Mouse (Mus musculus) 3134 (cell line): ENCODE measurements around the gene Wnk1.

Experiments
- DNase-seq: peaks from one replicate; pipeline ENCODE4 v3.0.0-alpha.2; 2011; ENCODE audit warnings: low spot score; ENCODE audit not compliant: insufficient read length; ENCODE audit errors: extremely low read depth

Wnk1 gene

DNA sequence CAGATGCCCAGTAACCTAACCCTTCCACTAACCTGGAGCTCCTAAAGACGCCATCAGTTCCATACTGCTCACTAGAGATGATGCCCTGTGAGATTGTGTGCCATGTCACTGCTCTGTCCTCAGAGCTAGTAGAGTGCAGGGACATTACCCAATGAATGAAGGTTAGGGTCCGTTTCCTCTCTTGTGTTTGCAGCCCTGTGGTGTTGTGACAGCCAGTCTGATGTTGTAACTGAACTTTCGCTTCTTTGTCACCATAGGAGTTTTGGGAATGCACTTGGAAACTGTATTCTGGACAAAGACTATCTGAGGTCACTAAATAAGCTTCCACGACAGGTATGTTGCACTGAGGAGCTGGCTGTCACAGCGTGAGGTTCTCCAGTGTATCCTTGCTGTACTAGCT is 122.8 kb downstream of the Wnk1 start:
- no peak for DNase-seq

DNA sequence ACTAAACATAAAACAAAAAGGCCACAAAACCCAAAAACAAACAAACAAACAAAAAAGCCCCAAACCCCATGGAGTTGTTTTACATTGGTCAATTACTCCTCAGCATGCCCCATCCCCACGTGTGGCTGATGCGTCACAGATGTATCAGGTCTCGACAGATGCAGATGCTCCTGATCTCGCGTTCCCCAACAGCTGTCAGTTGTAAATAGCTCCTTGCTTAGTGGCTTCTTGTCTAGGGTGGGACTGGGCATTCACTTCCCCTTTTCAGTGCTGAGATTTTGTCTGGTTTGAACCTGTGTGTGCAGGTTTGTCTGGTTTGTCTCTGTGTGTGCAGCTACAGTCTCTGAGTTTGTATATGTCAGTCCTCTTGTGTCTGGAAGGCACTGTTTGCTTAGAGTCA is 126.4 kb downstream of the Wnk1 start:
- no peak for DNase-seq

- DNase-seq = no peak
Measured at GRCm38 (mm10) chr6:119905461-119905860, 133.0 kb downstream of the Wnk1 start.

DNA sequence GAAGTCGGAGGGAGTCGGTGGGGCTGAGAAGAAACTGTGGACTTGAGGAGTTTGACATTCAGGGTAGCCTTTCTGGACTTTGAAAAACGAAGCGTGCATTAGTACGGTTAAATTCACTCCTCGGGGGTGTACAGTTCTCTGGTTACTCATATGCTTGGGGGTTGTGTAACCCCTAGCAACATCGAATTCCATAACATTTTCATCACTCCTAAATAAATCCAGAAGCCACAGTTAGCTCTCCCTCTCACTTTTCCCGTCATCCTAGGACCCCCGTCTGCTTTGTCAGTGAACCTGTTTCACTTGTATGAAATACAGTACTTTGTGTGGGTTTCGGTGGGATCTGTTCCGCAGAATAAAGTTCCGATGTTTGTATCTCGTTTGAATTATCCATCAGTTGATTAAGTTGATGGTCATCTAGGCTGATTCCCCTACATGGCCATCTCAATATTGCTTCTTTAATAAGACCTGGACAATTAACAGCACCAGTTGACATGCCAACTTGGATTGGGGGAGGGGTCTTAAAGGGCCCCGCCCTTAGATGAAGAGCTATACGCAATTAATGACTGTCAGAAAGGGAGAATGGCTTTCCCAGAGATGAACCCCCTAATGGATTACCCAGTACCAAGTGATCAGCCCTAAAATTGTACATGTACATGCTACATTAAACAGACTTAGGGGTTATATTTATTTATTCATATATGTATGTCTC is 135.2 kb downstream of the Wnk1 start:
- no peak for DNase-seq

- DNase-seq = peak; percentile 93
Measured at GRCm38 (mm10) chr6:119902204-119903080, 136.0 kb downstream of the Wnk1 start, which contains the start of gene Rad52. Gene Rad52, plus strand, starts transcription at chr6:119902698.

- no peak for DNase-seq
Measured at GRCm38 (mm10) chr6:119892711-119893110, 145.8 kb downstream of the Wnk1 start.

DNA sequence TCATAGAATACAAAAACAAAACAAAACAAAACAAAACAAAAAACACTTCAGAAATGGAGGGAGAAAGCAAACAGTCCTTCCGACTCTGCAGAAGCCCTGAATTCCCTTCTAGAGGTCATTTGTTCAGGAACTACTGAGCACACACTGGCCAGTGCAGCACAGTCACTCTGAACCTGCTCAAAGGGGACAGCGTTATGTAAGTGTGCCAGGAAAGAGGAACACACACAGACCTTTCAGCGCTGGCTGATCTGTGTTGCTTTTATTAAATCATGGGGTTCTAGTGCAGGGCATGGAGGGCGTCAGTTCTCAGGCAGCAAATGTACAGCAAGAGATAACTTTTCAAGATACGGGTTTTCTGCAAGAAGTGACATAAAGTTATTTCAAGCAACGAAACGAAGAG is 155.3 kb downstream of the Wnk1 start:
- DNase-seq = no peak
